Mouse (Mus musculus): ENCODE measurements around the gene Acsm2. TPM values are rescaled to one million over a fixed set of nuclear protein-coding genes. Genes with fewer than 3 reads are reported as not detected.

The Acsm2 gene
- total RNA-seq, 2 experiments from 2014 or later, result not detected

Other genes with a start within 250 kb of the Acsm2 start
- gene Gp2, start 95.1 kb upstream of the Acsm2 start, total RNA-seq (2015), result not detected in 2 replicates
- not detected in 2 replicates for gene Gp2, start 95.1 kb upstream of the Acsm2 start, total RNA-seq (2017)
- not detected in 2 replicates for gene Umod, start 75.1 kb upstream of the Acsm2 start, total RNA-seq (2015)
- gene Umod, start 75.1 kb upstream of the Acsm2 start, total RNA-seq (2017), result not detected in 2 replicates
- gene Acsm5, start 34.9 kb upstream of the Acsm2 start, total RNA-seq (2015), result not detected in 2 replicates
- not detected in 2 replicates for gene Acsm5, start 34.9 kb upstream of the Acsm2 start, total RNA-seq (2017)
- gene Pdilt, start 30.9 kb upstream of the Acsm2 start, total RNA-seq (2015), result not detected in 2 replicates
- not detected in 2 replicates for gene Pdilt, start 30.9 kb upstream of the Acsm2 start, total RNA-seq (2017)
- not detected in 2 replicates for gene Acsm1, start 52.7 kb downstream of the Acsm2 start, total RNA-seq (2015)
- gene Acsm1, start 52.7 kb downstream of the Acsm2 start, total RNA-seq (2017), result not detected in 2 replicates
- gene Acsm4, start 135.7 kb downstream of the Acsm2 start, total RNA-seq (2015), result not detected in 2 replicates
- not detected in 2 replicates for gene Acsm4, start 135.7 kb downstream of the Acsm2 start, total RNA-seq (2017)
- gene Thumpd1, start 166.5 kb downstream of the Acsm2 start, total RNA-seq (2015), result 40.7 and 42.7 TPM in 2 replicates
- 107 and 127 TPM in 2 replicates for gene Thumpd1, start 166.5 kb downstream of the Acsm2 start, total RNA-seq (2017)
- not detected in 2 replicates for gene Acsm3, start 206.6 kb downstream of the Acsm2 start, total RNA-seq (2015)
- not detected in 2 replicates for gene Acsm3, start 206.6 kb downstream of the Acsm2 start, total RNA-seq (2017)
- gene Rexo5, start 239.7 kb downstream of the Acsm2 start, total RNA-seq (2015), result 27.5 and 50.9 TPM in 2 replicates
- gene Rexo5, start 239.7 kb downstream of the Acsm2 start, total RNA-seq (2017), result 25.4 and 47.8 TPM in 2 replicates
- gene Eri2, start 239.7 kb downstream of the Acsm2 start, total RNA-seq (2015), result 15.1 and 20.5 TPM in 2 replicates
- gene Eri2, start 239.7 kb downstream of the Acsm2 start, total RNA-seq (2017), result 12.7 and 14.6 TPM in 2 replicates

Measured in megakaryocyte progenitor cell, adult 5-6 weeks (primary cell).